Mouse (Mus musculus) midbrain, embryonic 13.5 days (tissue): ENCODE measurements at regions not wholly inside any gene's neighbourhood (a gene's known extent, or its start where the extent isn't known, plus 50 kb on each side); places are given as distances from the start of the nearest gene placed in this dataset.

ENCODE experiments used
- ATAC-seq: fragments of 200-750 bp; cut with Nextera tagmentation; 2 replicates; pipeline ENCODE4 v1.8.0; 2017; ENCODE audit warnings: mild to moderate bottlenecking, moderate TSS enrichment, moderate library complexity
- H3K27ac ChIP-seq: fragments of 300-500 bp; sonication (generic); 2 replicates; pipeline ENCODE4 v1.5.1; 2015; ENCODE audit warnings: inconsistent platforms, mild to moderate bottlenecking, moderate library complexity
- H3K27me3 ChIP-seq: fragments of 300-500 bp; sonication (generic); 2 replicates; pipeline ENCODE4 v1.6.1; 2015; ENCODE audit warnings: mild to moderate bottlenecking, inconsistent platforms
- H3K36me3 ChIP-seq: fragments of 300-500 bp; sonication (generic); 2 replicates; pipeline ENCODE4 v1.6.1; 2015; ENCODE audit warnings: mild to moderate bottlenecking, inconsistent platforms
- H3K4me1 ChIP-seq: fragments of 300-500 bp; sonication (generic); replicated peaks from 2 replicates; pipeline ENCODE4 v1.6.1; 2015; ENCODE audit warnings: inconsistent platforms
- H3K4me2 ChIP-seq: fragments of 300-500 bp; sonication (generic); replicated peaks from 2 replicates; pipeline ENCODE4 v1.6.1; 2015; ENCODE audit warnings: moderate library complexity, mild to moderate bottlenecking, inconsistent platforms
- H3K4me3 ChIP-seq: fragments of 300-500 bp; sonication (generic); replicated peaks from 2 replicates; pipeline ENCODE4 v1.5.1; 2015; ENCODE audit warnings: mild to moderate bottlenecking, inconsistent platforms
- H3K9ac ChIP-seq: fragments of 300-500 bp; sonication (generic); replicated peaks from 2 replicates; pipeline ENCODE4 v1.6.1; 2015; ENCODE audit warnings: mild to moderate bottlenecking, inconsistent platforms
- H3K9me3 ChIP-seq: fragments of 300-500 bp; sonication (generic); 2 replicates; pipeline ENCODE4 v1.6.1; 2016; ENCODE audit warnings: mild to moderate bottlenecking, inconsistent platforms
- WGBS: fragments of 180-500 bp; shearing (Covaris S2); methylation state at CpG from one replicate; pipeline ENCODE4 v1.1.7; 2015; 5-methylcytosine and 5-hydroxymethylcytosine counted together

DNA sequence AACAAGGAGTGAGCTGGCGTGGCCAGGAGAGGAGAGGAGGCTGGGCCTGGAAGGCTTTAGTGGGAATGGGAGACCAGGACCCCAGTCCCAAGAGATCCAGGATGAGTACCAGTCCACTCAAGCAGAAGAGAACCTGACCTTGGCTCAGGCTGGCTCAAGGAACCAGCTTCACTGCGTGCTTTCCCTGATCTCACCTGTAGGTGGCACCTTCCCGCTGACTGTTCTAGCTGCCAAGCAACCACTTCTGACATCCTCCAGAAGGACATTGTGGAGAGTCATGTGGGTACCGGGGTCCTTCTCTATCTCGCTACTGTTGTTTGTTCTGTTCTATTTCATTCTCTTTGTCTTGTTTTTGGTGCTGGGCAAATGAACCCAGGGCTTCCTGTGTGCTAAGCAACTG is 222.0 kb downstream of the Ttc32 start:
- Histone ChIP-seq H3K9ac (no peak overlapping the region), H3K4me3 (no peak overlapping the region), H3K4me2 (no peak overlapping the region), H3K9me3 (no peaks in the 10 kb centered on the region), H3K36me3 (no peaks in the 10 kb centered on the region), H3K27me3 (no peaks in the 10 kb centered on the region), H3K4me1 (0 out of 2 replicates have a peak, but pooled peaks cover 5% of the 10 kb centered on the region), H3K27ac (no peak overlapping the region)
- ATAC-seq = 0 out of 2 replicates have a peak, but pooled peaks have one; percentile 24
- 26% methylated on average over 5 of the region's 5 CpGs for whole genome bisulfite sequencing

DNA sequence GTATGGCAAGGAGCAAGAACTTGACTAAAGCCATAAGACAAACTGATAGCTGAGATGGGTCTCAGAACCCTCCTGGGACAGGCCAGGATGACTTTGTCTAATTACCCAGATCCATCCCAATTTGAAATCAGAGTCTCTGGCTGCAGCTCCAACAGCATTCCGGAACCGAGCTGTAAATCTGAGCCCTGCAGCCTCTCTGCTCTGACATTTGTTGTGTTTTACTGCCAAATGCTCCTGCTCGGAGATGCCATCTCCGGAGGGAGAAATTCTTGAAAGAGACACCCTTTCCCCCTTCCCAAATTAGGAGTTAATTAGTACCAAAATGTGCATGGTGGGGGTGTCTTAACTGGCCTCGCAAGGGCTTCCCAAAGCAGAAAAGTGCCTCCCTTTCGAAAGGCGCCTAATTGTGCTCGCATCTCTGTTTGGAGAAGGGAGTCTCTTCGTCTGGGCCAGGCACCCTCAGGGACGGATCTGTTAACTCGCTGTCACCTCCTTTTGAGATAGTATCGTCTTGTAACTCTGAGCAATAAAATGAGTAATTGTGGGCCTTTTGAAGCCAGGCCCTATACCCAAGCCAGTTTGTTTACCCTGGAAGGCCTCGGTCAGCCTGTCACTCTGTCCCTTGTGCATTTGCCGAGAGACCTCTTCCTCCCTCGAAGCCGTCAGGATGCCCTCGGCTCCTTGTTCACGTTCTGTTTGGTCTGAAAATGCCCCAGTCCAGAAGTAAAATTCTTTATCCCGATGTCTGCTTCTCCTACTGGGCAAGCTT is 223.7 kb downstream of the Ttc32 start:
- H3K4me3 ChIP-seq = no peak overlapping the region
- WGBS = 69% methylated on average over 19 of the region's 19 CpGs
- no peak overlapping the region for H3K27ac ChIP-seq
- H3K9ac ChIP-seq = no peak overlapping the region
- no peaks in the 10 kb centered on the region for H3K36me3 ChIP-seq
- H3K9me3 ChIP-seq = no peaks in the 10 kb centered on the region
- no peaks in the 10 kb centered on the region for H3K27me3 ChIP-seq
- ATAC-seq = no peak
- 0 out of 2 replicates have a peak, but pooled peaks cover 5% of the 10 kb centered on the region for H3K4me1 ChIP-seq
- H3K4me2 ChIP-seq = no peak overlapping the region

DNA sequence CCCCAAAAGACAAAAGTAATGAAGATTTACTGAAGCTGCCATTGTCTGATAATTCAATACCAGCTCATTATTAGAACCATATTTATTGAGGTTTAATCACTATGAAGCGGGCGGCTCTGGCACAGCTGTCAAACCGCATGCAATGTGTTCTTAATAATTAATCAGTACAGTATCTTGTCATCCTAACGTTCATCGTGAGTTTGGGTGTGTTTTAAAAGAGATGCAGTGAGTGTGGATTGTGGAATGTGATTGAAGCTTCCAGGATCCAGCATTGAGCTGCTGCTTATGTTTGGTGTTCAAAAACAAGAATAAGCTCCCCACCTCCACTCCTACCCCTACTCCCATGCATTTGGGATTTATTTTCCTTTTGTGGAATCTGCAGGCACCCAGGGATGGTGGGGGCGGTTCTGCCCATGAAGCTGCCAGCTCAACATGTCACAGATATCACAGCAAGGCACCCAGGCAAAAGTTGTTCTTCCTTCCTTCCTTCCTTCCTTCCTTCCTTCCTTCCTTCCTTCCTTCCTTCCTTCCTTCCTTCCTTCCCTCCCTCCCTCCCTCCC is 224.6 kb downstream of the Ttc32 start:
- Histone ChIP-seq H3K4me3 (no peak overlapping the region), H3K9me3 (no peaks in the 10 kb centered on the region), H3K36me3 (no peaks in the 10 kb centered on the region), H3K27me3 (no peaks in the 10 kb centered on the region), H3K9ac (no peak overlapping the region), H3K4me1 (0 out of 2 replicates have a peak, but pooled peaks cover 5% of the 10 kb centered on the region), H3K4me2 (no peak overlapping the region), H3K27ac (no peak overlapping the region)
- ATAC-seq = no peak
- WGBS = 69% methylated on average over 6 of the region's 6 CpGs

DNA sequence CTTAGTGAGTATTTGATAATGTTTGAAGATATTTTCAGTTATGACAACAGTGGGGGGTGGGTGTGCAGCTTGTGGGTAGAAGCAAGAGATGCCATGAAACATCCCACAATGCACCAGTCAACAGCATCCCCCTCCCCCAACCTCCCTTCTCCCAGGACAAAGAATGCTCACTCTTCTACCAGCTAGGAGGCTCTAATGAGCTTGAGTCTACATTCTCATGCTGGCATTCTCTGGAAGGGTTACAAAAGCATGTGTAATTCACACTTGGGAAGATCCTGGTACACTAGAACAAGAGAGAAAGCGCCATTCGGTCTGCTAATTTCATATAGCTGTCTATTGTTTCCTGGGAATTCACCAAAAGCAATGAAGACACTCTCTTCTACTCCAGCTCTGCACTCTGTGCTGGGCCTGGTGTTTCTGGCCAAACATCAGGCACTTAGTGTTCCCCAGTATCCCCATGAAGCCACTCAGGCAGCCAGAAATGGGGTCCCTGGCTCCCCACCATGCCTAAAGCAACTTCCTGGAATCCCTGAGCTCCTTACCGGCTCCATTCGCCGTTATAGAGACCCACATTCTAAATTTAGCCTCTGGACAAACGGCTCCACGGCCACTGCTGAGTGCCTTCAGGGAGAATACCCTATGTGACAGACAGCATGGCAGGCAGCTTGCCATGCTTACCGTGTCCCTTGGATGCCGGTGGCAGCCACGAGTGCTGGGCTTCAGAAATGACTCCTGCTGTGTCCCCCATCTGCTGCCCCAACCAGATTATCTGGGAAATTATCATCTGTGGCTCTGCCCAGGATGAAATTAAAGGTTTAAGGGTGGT is 226.1 kb downstream of the Ttc32 start:
- H3K4me1 ChIP-seq = 0 out of 2 replicates have a peak, but pooled peaks cover 5% of the 10 kb centered on the region
- H3K4me2 ChIP-seq = no peak overlapping the region
- WGBS = 77% methylated on average over 10 of the region's 10 CpGs
- H3K9ac ChIP-seq = no peak overlapping the region
- H3K27me3 ChIP-seq = no peaks in the 10 kb centered on the region
- no peaks in the 10 kb centered on the region for H3K36me3 ChIP-seq
- no peak for ATAC-seq
- H3K4me3 ChIP-seq = no peak overlapping the region
- no peak overlapping the region for H3K27ac ChIP-seq
- H3K9me3 ChIP-seq = no peaks in the 10 kb centered on the region

- no peak overlapping the region for H3K27ac ChIP-seq
- no peak overlapping the region for H3K4me2 ChIP-seq
- H3K36me3 ChIP-seq = no peaks in the 10 kb centered on the region
- H3K4me1 ChIP-seq = 0 out of 2 replicates have a peak, but pooled peaks cover 5% of the 10 kb centered on the region
- H3K4me3 ChIP-seq = no peak overlapping the region
- H3K27me3 ChIP-seq = no peaks in the 10 kb centered on the region
- H3K9me3 ChIP-seq = no peaks in the 10 kb centered on the region
- no peak for ATAC-seq
- H3K9ac ChIP-seq = no peak overlapping the region
Observed at GRCm38 (mm10) chr12:9256487-9256820, 226.7 kb downstream of the Ttc32 start.

GRCm38 (mm10) chr12:9258221-9258620 is 228.4 kb downstream of the Ttc32 start:
- H3K4me1 ChIP-seq = 0 out of 2 replicates have a peak, but pooled peaks cover 5% of the 10 kb centered on the region
- H3K9ac ChIP-seq = no peak overlapping the region
- WGBS = 95% methylated on average over 1 of the region's 1 CpGs
- H3K4me3 ChIP-seq = no peak overlapping the region
- no peaks in the 10 kb centered on the region for H3K36me3 ChIP-seq
- no peak overlapping the region for H3K4me2 ChIP-seq
- no peak overlapping the region for H3K27ac ChIP-seq
- H3K9me3 ChIP-seq = no peaks in the 10 kb centered on the region
- no peak for ATAC-seq
- H3K27me3 ChIP-seq = no peaks in the 10 kb centered on the region

DNA sequence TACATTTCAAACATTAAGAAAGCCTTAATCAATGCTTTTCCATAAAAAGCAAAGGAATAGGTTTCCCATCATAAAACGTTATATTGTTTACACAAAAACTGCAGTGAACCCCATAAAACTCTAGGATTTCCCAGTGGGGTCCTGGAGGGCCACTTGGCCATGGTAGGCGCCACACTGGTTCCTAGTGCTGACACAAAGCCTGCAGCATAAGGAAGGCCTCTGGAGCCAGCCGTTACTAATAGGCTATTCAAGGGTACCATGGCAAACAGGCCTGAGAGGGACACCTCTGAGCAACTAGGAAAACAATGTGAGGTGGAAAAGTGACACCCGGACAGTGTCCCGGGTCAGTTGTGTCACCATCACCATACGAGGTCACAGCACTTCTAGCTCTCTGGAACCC is 231.9 kb downstream of the Ttc32 start:
- H3K9me3 ChIP-seq = no peaks in the 10 kb centered on the region
- WGBS = 63% methylated on average over 6 of the region's 6 CpGs

DNA sequence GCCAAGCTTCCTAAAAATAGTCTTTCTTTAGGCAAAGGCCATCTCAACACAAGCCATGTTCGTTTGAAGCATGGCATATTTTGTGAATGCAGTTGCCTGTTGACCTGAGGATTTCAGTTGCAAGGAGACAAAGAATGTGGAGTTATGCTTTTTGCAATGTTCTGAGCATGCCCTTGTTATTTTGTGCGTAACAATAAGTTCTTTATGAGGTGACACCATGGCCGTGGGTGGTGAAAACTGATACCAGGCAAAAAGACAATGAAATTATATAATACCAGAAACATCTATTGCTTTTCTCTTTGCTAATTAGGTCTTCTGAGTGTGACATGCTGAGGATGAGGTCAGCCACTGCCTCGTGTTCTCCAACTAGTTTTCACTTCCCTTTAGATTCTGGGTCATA is 236.4 kb downstream of the Ttc32 start:
- H3K4me2 ChIP-seq = no peak overlapping the region
- 79% methylated on average over 4 of the region's 4 CpGs for WGBS
- H3K4me3 ChIP-seq = no peak overlapping the region
- H3K36me3 ChIP-seq = no peaks in the 10 kb centered on the region
- no peaks in the 10 kb centered on the region for H3K27me3 ChIP-seq
- H3K27ac ChIP-seq = no peak overlapping the region
- no peaks in the 10 kb centered on the region for H3K9me3 ChIP-seq
- ATAC-seq = no peak
- H3K9ac ChIP-seq = no peak overlapping the region
- H3K4me1 ChIP-seq = no peaks in the 10 kb centered on the region

More for the DNA sequence above, 231.9 kb downstream of the Ttc32 start:
- Histone ChIP-seq H3K36me3 (no peaks in the 10 kb centered on the region), H3K4me2 (no peak overlapping the region), H3K4me3 (no peak overlapping the region), H3K4me1 (no peaks in the 10 kb centered on the region), H3K9ac (no peak overlapping the region), H3K27ac (no peak overlapping the region), H3K27me3 (no peaks in the 10 kb centered on the region)
- ATAC-seq = no peak

GRCm38 (mm10) chr12:9271484-9271883 is 241.7 kb downstream of the Ttc32 start:
- H3K4me3 ChIP-seq = no peak overlapping the region
- H3K27me3 ChIP-seq = no peaks in the 10 kb centered on the region
- H3K4me2 ChIP-seq = no peak overlapping the region
- H3K9ac ChIP-seq = no peak overlapping the region
- no peaks in the 10 kb centered on the region for H3K4me1 ChIP-seq
- no peak for ATAC-seq
- no peaks in the 10 kb centered on the region for H3K36me3 ChIP-seq
- H3K27ac ChIP-seq = no peak overlapping the region
- H3K9me3 ChIP-seq = no peaks in the 10 kb centered on the region
- 94% methylated on average over 2 of the region's 2 CpGs for WGBS

- Histone ChIP-seq H3K4me3 (no peak overlapping the region), H3K27ac (no peak overlapping the region), H3K4me2 (no peak overlapping the region), H3K9me3 (no peaks in the 10 kb centered on the region), H3K4me1 (no peaks in the 10 kb centered on the region), H3K9ac (no peak overlapping the region), H3K27me3 (no peaks in the 10 kb centered on the region), H3K36me3 (no peaks in the 10 kb centered on the region)
- no peak for ATAC-seq
- WGBS = 41% methylated on average over 1 of the region's 1 CpGs
Observed at GRCm38 (mm10) chr12:9274181-9274580, 244.4 kb downstream of the Ttc32 start.

- Histone ChIP-seq H3K36me3 (no peaks in the 10 kb centered on the region), H3K27ac (no peak overlapping the region), H3K9me3 (no peaks in the 10 kb centered on the region), H3K4me3 (no peak overlapping the region), H3K4me2 (no peak overlapping the region), H3K4me1 (no peaks in the 10 kb centered on the region), H3K27me3 (no peaks in the 10 kb centered on the region), H3K9ac (no peak overlapping the region)
- 89% methylated on average over 7 of the region's 7 CpGs for WGBS
- no peak for ATAC-seq
Observed at GRCm38 (mm10) chr12:9275697-9276096, 245.9 kb downstream of the Ttc32 start.

DNA sequence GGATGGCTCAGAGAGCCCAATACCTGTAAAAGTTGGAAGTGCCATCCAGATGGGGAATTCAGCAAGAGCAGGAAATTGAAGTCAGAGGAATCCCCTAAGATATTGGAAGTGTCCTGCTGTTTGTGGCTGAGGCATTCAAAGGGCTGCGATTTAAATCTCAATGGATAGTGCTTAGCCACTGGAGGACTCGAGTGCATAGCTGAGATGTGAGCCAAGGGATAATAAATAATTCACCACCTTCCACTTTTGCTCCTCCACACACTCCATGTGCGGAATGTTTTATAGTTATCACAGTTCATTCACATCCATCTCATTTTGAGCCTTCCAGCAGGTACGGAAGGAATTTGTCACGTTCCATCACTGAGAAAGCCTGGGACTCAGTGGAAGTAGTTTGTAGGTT is 248.9 kb downstream of the Ttc32 start:
- no peak for ATAC-seq
- 22% methylated on average over 5 of the region's 5 CpGs for WGBS
- H3K4me2 ChIP-seq = no peak overlapping the region
- H3K9ac ChIP-seq = no peak overlapping the region
- no peaks in the 10 kb centered on the region for H3K27me3 ChIP-seq
- H3K9me3 ChIP-seq = no peaks in the 10 kb centered on the region
- H3K4me3 ChIP-seq = no peak overlapping the region
- no peaks in the 10 kb centered on the region for H3K4me1 ChIP-seq
- H3K27ac ChIP-seq = no peak overlapping the region
- no peaks in the 10 kb centered on the region for H3K36me3 ChIP-seq
